Mouse (Mus musculus) v-Abl transformed pro-B cells (cell line): ENCODE results near the gene Fgf18.

Experiments
- in situ Hi-C, 2 experiments: fragments of 400-800 bp; cut with MboI; formaldehyde crosslinking; loops; one replicate each; pipeline ENCODE4 v1.15.1; 2025; ENCODE audit not compliant: unreplicated experiment in 2 of 2

Fgf18 gene

DNA sequence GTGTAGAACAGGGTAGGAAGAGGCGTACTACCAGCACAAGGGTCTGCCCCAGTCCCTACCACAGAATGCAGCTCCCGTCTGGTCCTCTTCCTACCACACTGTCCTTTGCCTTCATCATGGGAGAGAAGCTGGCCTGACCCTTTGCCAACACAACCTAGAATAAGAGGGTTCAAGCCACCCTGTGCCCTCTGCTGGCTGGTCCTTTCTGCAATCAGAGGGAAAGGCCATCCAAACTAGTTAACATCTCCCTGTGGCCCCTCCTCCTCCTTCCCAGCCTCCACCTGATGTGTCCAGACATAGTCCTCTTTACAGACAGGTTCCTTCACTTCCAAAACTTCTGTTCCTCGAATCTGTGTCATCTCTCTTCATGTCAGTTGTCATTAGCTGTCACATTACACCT is 66.0 kb downstream of the Fgf18 start:
- in situ Hi-C loops = no loop called here

DNA sequence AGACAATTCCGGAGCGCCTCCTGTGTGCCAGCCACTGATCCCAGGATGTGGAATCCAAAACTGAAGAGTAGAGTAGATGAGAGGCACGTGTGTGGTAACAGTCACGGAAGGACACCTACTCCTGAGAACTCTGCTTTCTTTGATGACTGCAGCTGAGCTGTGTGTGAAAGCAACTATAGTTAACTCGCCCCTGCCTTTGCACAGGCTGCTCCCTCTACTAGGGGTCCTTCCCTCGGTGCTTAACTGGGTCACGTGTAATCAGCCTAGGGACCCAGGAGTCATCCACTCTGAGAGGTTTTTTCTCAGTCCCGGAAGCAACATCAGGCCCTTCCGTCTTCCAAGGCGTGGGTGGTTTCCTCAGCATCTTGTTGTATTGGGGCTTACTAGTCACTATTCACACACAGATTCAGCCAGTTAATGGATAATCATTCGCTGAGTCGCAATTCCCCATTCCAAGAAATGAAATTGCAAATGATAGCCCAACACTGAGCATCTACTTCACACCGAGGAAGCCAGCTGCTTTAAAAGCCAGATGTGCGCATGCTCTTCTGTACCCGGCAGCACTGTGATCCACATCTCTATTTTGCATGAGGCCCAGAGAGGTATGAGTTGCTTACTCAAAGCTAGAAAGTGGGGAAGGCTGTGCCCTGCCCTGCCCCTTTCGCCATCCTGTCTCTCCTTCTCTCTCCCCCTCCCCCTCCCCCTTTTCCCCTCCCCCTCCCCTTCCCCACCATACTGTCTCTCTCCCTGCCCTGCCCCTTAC is 67.0 kb downstream of the Fgf18 start:
- in situ Hi-C loops = no loop called here

DNA sequence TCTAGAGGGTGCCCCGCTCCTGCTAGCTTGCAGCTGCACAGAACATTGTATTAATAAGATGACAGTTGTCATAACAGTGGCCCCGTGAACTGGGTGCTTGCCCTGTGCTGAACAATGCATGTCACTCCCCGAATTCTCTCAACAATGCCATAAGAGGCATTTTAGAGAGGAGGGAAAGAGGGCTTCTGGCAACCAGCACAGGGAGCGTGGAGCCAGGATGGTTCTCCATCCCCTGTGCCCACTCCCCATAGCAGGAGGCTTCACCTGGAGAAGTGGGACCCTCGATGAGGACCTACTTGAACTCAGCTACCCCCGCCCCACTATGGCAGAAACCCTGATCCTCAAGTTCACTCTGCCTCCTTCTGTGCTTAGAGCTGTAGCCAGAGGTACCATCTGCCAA is 67.8 kb downstream of the Fgf18 start:
- in situ Hi-C loops = no loop called here

DNA sequence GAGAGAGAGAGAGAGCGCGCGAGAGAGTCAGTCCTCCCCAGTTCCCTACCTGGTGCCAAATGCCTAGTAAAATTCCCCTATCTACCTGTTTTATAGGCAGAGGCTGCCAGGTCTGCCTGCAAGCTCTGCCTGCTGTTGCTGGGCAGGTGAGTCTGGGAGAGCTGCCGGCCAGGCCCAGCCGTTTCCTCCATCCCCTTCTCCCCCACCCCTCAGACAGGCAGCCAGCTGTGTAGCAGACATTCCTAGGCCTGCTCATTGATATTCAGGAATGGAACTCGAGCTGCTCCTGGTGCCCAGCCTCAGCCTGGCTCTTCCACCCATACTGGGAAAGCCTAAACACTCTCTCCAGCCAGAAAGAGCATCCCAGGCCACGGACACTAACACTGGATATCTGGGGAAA is 69.2 kb downstream of the Fgf18 start:
- in situ Hi-C loops = no loop called here

DNA sequence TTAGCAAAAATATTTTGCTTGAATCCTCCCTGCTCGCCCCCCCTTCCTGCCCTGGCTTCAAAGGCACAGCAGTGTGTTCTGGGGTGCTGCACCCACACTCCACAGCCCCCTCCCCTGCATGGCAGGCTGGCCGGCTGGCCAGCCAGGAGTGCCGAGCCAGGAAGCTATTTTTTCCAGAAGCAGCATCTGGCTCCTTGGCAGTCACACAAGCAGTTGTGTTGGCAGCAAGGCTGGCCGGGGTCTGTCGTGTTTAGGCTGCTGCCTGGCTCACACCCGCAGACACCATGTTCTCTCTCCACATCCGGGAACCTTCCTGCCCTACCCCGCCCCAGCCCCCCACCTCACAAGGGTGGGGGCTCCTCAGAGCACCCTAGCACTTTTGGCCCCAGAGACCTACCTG is 71.9 kb downstream of the Fgf18 start:
- in situ Hi-C loops = no loop called here

DNA sequence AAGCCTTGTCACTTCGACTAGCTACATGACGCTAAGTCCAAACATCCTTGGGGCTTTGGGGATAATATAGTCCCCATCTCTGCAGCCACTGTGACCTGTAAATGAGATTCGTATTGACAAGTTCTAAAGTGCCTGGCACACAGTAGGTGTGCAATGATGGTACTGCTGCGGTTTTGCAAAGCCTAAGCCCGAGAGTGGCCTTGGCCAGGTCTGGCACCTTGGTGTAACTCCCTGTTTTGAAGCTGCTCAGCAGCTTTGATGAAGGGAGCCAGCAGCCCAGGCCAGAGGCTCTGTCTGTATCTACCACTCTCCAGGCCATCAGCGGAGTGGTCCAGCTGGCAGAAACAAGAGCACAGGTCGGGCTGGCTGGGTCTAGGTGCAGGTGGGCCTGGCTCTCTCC is 72.7 kb downstream of the Fgf18 start:
- in situ Hi-C loops = no loop called here

DNA sequence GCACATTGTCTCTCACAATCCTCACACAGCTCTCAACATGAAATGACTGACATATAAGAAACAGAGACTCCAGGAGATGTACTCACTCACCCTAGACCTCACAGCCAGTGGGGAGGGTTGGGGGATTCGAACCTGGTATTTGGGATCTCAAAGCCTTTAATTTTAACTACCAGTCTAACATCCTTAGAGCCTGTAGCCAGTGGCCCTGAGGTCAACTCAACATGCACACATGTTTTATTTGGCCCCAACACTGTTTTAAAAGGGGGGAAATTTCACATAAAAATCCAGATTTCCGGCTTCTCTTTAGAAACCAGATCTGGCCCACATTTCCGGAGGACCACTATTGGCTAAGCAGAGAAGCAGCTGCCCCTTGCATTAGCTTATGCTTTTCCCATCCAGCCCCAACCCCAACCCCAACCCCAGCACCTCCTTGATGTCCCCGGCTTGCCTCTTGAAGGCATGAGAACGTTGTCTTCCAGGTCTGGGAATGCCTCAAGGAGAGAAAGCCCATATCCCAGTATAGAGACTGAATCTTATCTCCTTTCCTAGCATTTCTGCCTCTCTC is 75.8 kb downstream of the Fgf18 start:
- in situ Hi-C loops = no loop called here

DNA sequence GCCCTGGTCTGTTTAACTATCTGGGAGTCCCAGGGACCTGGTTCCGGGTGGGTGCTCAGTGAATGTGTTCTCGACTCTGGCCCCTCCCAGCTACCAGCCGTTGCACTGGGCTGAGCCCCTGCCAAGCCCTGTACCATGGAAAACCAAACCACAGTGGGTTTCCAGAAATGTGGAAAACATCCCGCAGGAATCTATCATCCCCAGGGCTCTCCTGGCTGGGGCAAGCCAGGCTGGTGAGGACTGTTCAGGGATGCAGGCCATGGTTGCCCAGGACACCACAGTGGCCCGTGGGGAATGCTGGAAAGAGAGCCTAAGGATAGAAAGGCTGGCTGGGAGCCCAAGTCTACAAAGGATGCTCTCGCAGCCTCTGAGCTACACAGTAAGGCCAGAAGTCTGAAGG is 76.7 kb downstream of the Fgf18 start:
- in situ Hi-C loops = no loop called here
